Mouse (Mus musculus) gastrocnemius, postnatal 36 days (tissue): ENCODE results near the gene Nacc1. TPM values are rescaled to one million over a fixed set of nuclear protein-coding genes. Genes with fewer than 3 reads are reported as not detected.

Experiments
- DNase-seq, 2 experiments: peaks; one replicate each; pipeline ENCODE4 v3.0.0; 2022
- intact Hi-C: fragments of 180-260 bp; cut with DNase I; formaldehyde crosslinking; loops from one replicate; pipeline ENCODE4 v1.15.1; 2025
- total RNA-seq, 2 experiments: library from RNA; stranded (reverse); gene quantifications; 2 replicates each; pipeline ENCODE4 v1.2.3; 2021

Gene Nacc1
- total RNA-seq, 2 experiments from 2014 or later = 18.1 to 20.1 TPM

- intact Hi-C loops = no loop called here
Measured at GRCm38 (mm10) chr8:84668731-84669485, 18.8 kb downstream of the Nacc1 start.

GRCm38 (mm10) chr8:84668081-84668480 is 19.6 kb downstream of the Nacc1 start:
- DNase-seq = no peak
- intact Hi-C loops = no loop called here

More at GRCm38 (mm10) chr8:84668731-84669485, 18.8 kb downstream of the Nacc1 start:
- DNase-seq = no peak

GRCm38 (mm10) chr8:84665385-84665893 is 22.2 kb downstream of the Nacc1 start:
- intact Hi-C loops = no loop called here
- no peak for DNase-seq

- DNase-seq = peak; percentile 68 to 72
- intact Hi-C loops = loop anchor here (5.0 kb wide), 1 partner anchor 38 kb away; the partner anchor contains the start of gene Lyl1
Measured at GRCm38 (mm10) chr8:84664566-84665384, 22.9 kb downstream of the Nacc1 start.

- intact Hi-C loops = loop anchor here (5.0 kb wide), 1 partner anchor 39 kb away; the partner anchor contains the start of gene Lyl1
- peak; percentile 98 for DNase-seq
Measured at GRCm38 (mm10) chr8:84663483-84664327, 24.0 kb downstream of the Nacc1 start.

- intact Hi-C loops = loop anchor here (5.0 kb wide), 1 partner anchor 40 kb away; the partner anchor contains the start of gene Lyl1
- DNase-seq = peak; percentile 91 to 93
Measured at GRCm38 (mm10) chr8:84662581-84663065, 25.0 kb downstream of the Nacc1 start, which contains the start of gene Ier2. Ier2 (minus strand) TSS chr8:84662852.

- intact Hi-C loops = loop anchor here (2.0 to 5.0 kb wide), 2 partner anchors 23 to 40 kb away; partner anchors contain the start of gene Lyl1
- DNase-seq = peak in 1 of 2 experiments; percentile 58
Measured at GRCm38 (mm10) chr8:84661961-84662571, 25.6 kb downstream of the Nacc1 start.

- intact Hi-C loops = loop anchor here (2.0 to 5.0 kb wide), 2 partner anchors 23 to 41 kb away; partner anchors contain the start of gene Lyl1
- DNase-seq = peak; percentile 89 to 92
Measured at GRCm38 (mm10) chr8:84661458-84661871, 26.2 kb downstream of the Nacc1 start.

GRCm38 (mm10) chr8:84660819-84661457 is 26.7 kb downstream of the Nacc1 start:
- peak in 1 of 2 experiments; percentile 45 for DNase-seq
- intact Hi-C loops = loop anchor here (2.0 to 5.0 kb wide), 2 partner anchors 22 to 41 kb away; partner anchors contain the start of gene Lyl1

- intact Hi-C loops = loop anchor here (2.0 to 5.0 kb wide), 2 partner anchors 21 to 42 kb away; partner anchors contain the start of gene Lyl1
Measured at GRCm38 (mm10) chr8:84659936-84660818, 27.5 kb downstream of the Nacc1 start.

GRCm38 (mm10) chr8:84658951-84659350 is 28.7 kb downstream of the Nacc1 start:
- DNase-seq = no peak
- intact Hi-C loops = no loop called here

More at GRCm38 (mm10) chr8:84659936-84660818, 27.5 kb downstream of the Nacc1 start:
- DNase-seq = peak; percentile 38 to 43

- DNase-seq = no peak
- intact Hi-C loops = no loop called here
Measured at GRCm38 (mm10) chr8:84657680-84658079, 30.0 kb downstream of the Nacc1 start.

GRCm38 (mm10) chr8:84657203-84657602 is 30.5 kb downstream of the Nacc1 start:
- intact Hi-C loops = no loop called here
- DNase-seq = no peak

- intact Hi-C loops = no loop called here
- DNase-seq = peak; percentile 55 to 56
Measured at GRCm38 (mm10) chr8:84656641-84657126, 31.0 kb downstream of the Nacc1 start.

GRCm38 (mm10) chr8:84656191-84656525 is 31.5 kb downstream of the Nacc1 start:
- DNase-seq = no peak
- intact Hi-C loops = no loop called here

GRCm38 (mm10) chr8:84655336-84656190 is 32.1 kb downstream of the Nacc1 start:
- DNase-seq = no peak
- intact Hi-C loops = no loop called here
